Mouse (Mus musculus) liver, embryonic 14.5 days (tissue): ENCODE data around the gene Polg2.

Source experiments
- CTCF ChIP-seq: IDR thresholded peaks from 2 replicates; pipeline ENCODE4 v1.5.1; 2016; ENCODE audit warnings: antibody characterized with exemption, low read depth, control low read depth
- EP300 ChIP-seq: IDR thresholded peaks from 2 replicates; pipeline ENCODE4 v1.6.1; 2016; ENCODE audit warnings: antibody characterized with exemption, low read depth

DNA sequence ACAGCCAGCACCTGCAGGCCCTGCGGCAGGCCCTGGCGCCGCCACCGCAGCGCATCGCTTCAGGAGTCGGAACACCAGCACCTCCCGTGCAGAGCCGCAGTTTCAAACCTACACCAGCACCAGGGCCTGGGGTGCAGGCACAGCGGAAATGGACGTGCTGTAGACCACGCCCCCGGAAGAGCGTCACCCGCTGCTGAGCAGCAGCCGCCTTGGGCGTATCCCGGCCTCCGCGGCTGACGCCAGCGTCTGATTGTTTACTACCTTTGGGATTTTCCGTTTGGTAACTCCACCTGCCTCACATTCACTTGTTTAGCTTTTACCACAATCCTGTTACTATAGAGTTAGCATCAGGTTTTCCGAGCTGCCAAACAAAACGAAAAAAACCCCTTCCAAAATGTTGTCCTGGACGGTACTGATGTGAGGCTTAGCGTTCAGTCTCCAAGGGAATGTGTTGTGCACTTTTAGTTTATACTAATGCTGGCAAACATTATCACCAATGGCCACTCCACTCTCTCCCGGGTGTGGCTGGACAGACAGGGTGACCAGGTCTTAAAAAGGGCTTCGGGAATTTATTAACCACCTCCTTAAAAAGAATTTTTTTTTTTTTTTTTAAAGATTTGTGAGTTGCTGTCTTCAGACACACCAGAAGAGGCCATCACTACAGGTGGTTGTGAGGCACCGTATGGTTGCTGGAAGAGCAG lies at the start of gene Polg2:
- TF ChIP-seq EP300 (no peak), CTCF (no peak)
